Mouse (Mus musculus): Measurements from ENCODE around the gene Ythdf1.

Gene Ythdf1

GRCm38 (mm10) chr2:180870006-180870405 lies 50.7 kb downstream of the Ythdf1 start:
- no peak for DNase-seq

GRCm38 (mm10) chr2:180861561-180861960 lies 59.2 kb downstream of the Ythdf1 start:
- DNase-seq: peak; percentile 66

- no peak for DNase-seq
Measured at GRCm38 (mm10) chr2:180857121-180857520, 63.6 kb downstream of the Ythdf1 start.

GRCm38 (mm10) chr2:180855005-180855544 lies 65.7 kb downstream of the Ythdf1 start:
- DNase-seq: no peak
